Mouse (Mus musculus) myocyte (in vitro differentiated cells): ENCODE data around the gene Ccdc190.

Source experiments
- MAX ChIP-seq: IDR thresholded peaks from one replicate; pipeline ENCODE4 v1.6.1; 2011; ENCODE audit warnings: low read depth, mild to moderate bottlenecking, control low read depth
- POLR2A ChIP-seq: IDR thresholded peaks from one replicate; pipeline ENCODE4 v1.6.1; 2011; ENCODE audit warnings: low read depth, mild to moderate bottlenecking, control low read depth, moderate library complexity; ENCODE audit not compliant: insufficient read length
- SRF ChIP-seq: IDR thresholded peaks from one replicate; pipeline ENCODE4 v1.6.1; 2011; ENCODE audit warnings: low read depth; ENCODE audit not compliant: control insufficient read depth, insufficient read length

- TF ChIP-seq POLR2A (no peak), SRF (no peak), MAX (no peak)
Measured at GRCm38 (mm10) chr1:169883081-169883565, 45.3 kb upstream of the Ccdc190 start.
